Mouse (Mus musculus): ENCODE measurements around the gene Ulk3.
A peak's percentile ranks its signal among the peaks of the same experiment; 100 is the strongest.

The Ulk3 gene

DNA sequence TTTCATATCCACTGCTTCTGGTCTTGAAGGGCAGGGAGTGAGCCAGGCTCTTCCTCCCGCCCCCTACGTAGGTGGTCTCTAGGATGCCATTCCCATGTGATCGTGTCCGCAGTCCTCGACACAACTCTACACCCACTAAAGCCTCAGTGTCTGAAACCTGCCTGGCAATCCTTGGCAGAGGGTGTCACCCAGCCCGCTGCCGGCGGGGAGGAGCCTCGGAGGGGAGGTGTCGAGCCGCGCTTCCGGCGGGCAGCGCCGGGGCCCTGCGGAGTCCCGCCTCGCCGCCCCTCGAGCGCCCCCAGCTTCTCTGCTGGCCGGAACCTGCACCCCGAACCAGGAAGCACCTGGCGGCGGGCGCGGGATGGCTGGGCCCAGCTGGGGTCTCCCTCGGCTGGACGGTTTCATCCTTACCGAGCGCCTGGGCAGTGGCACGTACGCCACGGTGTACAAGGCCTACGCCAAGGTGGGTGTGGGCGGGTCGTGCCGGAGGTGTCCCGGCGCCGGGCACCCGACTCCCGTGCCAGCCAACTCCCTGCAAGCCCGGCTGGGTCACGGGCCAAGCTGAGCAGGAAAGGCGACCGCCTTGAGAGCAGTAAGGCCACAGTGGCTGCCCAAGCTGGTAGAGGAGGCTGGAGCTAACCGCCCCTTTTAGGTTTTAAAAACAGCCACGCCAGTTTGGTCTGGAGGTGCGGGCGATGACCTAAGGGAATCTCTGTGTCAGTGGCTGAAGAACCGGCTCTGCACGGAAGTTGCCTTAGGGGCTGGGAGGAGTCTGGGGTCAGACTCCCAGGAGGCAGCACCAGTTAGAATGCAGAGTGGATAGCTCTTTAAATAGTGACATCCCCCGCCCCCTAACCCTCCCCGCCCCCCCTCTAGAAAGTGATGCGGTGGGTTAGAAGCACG is at the start of gene Ulk3:
TSS of gene Ulk3 (plus strand) at position 229 of the 903 bp plus-strand sequence.
- peak; percentile 91 for DNase-seq

DNA sequence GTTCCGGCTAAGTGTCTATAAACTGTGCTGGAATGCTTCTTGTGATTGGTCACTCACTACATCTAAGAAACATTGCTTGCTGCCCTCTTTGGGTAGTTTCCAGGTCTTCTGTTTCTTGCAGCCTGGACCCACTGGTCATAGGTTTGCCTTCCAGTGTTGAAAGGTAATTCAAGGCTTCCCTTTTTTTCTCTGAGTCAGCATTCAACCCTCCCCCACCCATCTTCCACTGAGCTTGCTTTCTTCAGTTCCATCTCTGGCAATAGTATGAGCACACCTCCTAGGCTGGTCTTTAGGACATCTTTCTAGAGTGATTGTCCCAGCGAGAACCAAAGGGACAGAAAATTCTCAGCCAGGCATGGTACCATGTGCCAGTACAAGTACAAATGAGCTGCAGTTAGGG is 49.7 kb upstream of the Ulk3 start:
- DNase-seq, result no peak

DNA sequence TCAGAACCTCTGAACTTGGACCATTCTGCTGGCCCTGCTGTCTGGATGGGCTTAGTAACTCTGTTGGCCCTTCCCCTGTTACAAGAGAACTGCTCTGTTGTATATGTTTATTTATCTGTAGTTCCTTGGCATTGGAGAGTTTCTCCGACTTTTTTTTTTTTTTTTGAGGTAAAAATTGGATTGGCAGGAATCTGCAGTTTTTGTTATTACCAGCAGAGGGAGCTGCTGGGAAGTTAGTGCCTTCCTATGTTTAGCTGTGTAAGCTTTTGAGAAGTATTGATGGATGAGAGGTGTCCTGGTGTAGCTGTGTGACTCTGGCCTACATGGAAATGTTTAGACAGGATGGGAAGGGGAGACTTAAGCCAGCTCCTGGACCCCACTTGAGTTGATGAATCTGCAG is 47.9 kb upstream of the Ulk3 start:
- DNase-seq, result no peak

DNA sequence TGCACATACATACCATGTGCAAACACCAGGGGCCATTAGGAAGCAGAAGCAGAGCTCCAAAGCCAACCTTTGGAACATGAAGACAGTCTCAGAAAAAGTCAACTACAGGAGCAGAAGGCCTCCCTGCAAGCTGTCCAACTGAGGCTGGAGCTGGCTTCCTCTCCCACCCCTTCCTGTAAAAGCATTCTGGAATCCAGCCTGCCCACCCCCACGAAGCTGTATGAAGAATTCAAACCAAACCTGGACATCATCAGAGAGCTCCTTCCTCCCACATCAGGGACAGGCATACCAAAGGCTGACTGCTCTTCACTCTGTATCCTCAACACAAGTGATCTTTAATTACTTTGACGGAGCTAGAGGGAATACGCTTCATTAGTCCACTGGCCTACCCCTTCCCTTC is 45.3 kb upstream of the Ulk3 start:
- no peak for DNase-seq

DNA sequence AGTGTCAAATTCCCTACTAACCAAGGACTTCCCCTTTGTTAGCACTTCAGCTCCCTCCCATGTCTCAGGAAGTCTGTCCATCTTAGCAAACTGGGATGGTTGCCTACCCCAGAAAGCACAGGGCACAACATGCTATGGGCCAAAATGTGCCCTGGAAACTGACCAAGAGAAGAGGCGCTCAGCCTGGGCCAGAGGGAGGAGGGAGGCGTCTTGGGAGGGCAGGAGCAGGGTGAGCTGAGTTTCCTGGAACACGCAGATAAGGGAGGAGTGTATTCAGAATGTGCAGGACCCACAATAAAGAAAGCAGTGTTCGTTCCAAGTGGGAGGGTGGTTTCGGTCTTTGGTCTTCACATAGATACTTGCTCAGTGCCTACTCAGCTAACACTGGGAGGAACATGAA is 42.0 kb upstream of the Ulk3 start:
- no peak for DNase-seq

DNA sequence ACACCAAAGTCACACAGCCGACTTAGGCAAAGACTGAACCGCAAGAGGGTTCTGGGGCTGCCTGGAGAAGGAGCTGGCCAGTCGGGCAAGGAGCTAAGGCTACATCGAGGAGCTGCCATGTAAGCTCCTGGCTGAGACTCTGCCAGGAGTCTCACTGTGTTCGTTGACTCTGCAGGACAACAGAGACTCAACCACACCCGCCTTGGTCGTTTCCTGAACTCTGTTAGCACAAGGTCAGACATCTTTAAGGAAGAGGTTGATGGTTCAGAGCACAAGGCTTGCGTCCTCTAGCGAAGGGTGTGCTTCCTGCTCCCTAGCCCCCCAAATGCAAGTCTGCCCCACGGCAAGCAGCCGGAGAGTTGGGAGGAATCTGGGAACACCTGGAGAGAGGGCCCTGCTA is 41.4 kb upstream of the Ulk3 start:
- no peak for DNase-seq

DNA sequence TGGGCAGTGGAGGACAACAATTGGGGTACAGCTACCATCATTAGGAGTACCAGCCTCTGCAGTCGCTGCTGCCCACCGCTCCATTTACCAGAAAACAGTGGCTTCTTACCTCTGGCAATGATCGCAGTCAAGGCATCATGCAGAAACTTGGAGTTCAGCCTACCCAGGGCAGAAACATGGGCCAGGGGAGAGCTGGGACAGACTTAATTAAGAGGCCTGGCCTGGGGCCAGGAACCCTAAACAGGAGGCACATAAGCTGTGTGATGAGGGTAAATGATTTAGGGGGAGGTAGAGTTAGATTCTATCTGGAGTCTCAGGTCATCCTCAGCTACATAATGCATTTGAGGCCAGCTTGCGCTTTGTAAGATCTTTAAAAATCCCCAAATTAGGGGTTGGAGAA is 40.1 kb upstream of the Ulk3 start:
- no peak for DNase-seq

DNA sequence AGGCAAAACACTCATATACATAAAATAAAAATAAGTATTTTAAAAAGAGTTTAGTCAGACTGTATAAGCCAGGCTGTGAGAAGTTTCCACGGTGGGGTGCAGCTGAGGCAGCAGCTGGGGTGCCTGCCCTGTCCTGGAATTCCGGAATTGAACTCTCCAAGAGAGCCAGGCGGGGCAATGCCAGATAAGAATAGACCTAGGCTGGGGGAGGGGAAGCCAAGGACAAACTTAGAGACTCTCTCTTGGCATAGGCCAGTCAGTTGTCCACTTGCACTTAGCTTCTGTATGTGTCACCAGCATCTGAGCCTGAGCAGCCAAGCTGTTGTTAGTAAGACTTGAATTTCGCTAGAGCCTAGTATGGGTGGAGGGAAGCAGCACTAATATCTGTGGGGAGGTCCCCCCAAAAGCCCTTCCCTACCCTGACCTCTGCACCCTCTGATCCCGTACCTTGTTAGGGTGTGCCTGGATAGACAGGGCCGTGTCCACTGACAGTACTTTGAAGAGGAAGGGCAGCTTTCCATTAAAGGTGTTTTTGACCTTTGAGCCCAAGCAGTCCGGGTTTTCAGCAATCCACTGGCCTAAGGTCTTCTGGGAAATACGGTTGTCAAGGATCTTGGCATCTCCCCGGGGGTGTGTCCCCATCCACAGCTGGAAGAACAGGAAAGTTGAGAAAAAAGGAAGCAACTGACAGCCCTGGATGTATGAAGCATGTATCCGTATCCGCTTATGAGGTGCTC is 39.0 kb upstream of the Ulk3 start:
- no peak for DNase-seq

DNA sequence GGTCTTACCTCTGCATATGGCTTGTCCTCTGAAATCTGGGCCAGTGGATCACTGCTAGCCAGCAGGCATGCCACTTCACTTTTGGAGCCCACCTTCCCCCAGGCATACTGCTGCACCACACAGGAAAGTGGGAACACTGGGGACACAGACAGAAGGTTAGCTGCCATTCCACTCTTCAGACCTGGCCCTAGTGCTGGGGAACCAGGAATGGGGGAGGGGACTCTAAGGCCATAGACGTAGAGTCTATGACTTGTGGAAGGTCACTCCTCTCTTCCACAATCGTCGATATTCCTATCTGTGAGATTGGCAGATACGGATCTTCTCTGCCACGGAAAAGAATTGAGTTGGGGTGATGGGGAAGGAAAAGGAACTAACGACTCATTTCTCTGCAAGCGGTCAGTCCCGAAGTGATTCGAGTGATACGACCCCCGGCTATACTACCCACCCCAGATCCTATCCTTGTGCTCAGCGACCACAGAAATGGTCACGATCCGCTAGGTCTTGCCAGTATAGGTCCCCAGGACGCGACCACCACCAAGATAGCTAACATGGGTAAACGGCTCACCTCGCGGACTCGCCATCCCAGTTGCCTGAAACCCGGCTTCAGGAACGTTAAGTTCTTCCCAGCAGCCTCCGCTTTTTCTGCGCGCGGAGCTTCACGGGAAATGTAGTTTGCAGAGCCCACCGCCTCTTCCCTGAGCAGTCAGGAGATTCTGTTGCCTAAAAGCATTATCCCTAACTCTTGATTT is 36.9 kb upstream of the Ulk3 start, which contains the start of gene Mpi:
TSS of gene Mpi (minus strand) at position 625 of the 749 bp plus-strand sequence.
- peak; percentile 58 for DNase-seq

DNA sequence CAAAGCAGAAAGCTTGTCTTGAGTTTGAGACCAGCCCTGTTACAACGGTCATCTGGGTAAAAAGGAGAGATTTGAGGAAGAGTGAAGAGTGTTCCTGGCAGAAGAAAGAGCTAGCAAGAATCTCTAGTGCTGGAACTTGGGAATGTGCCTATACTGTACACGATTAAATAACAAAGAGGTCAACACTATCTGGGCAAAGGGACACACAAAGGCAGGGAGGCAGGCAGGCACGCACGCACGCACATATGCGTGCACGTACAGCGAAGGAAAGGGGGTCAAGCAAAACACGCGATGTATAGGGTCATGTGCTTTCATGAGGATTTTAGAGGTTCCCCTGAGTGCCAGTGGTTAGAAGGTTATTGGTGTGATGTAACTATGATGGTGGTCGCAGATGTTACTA is 36.1 kb upstream of the Ulk3 start:
- DNase-seq, result no peak

DNA sequence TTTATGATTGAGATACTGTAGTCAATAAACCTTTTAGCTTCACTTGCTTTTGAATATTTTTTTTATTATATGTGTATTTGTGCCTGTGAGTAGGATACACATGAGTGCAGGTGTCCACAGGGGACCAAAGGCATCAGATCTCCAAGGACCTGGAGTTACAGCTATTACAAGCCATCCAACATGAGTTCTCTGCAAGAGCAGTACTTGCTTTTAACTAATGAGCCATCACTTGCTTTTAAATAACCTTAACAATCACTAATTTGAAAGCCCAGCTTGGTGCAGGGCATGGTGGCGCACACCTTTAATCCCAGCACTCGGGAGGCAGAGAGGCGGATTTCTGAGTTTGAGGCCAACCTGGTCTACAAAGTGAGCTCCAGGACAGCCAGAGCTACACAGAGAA is 34.5 kb upstream of the Ulk3 start:
- DNase-seq, result no peak

DNA sequence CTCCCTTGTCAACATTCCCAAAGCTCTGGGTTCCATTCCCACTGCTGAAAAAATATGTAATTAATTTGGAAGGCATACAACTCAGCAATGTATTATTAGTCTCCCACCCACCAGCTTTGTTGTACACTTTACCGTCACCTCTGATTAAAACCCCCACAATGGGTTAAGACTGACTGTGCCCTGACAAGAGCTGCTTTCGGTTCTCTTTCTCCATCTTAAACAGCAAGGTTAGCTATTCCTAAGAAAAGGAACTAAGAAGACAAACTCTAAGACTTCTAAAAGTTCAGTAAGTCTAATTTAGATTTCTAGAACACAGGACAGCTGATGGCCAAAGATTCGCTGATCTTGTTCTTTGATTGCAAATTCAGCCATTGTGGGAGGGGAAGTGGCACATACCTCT is 32.0 kb upstream of the Ulk3 start:
- no peak for DNase-seq

DNA sequence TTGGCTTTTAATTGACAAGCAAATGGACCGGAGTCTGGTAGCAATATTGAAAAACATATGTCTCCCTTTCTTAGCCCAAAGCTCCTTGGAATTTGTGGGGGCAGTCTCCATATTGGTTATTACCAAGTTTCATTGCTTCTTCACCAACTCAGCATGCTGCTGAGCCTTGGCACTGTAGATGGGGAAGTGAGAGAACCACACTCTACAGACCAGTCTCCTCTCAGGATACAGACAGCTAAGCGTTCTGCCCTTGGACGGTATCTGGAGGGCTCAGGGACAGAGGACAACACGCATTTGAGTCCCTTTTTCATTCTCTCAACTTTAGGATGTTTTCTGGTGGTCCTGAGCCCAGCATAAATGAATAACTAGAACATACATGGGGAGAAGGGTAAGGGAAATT is 30.6 kb upstream of the Ulk3 start:
- DNase-seq, result no peak

DNA sequence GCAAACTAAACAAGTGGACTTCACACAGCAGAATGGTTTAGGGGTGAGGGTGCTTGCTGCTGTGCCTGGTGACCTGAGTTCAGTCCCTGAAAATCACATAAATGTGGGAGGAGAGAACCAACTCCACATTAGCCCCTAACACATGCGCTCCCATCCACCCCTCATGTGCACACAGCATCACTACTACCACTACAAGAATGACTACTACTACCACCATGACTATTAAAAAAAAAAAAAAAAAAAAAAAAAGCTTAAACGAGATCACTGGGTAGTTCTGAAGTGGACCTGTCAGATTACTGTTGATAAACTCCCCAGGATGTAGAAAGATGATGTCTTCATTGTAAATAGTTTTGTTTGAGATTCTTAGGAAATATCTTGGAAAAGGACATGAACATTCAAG is 29.7 kb upstream of the Ulk3 start:
- DNase-seq, result no peak

DNA sequence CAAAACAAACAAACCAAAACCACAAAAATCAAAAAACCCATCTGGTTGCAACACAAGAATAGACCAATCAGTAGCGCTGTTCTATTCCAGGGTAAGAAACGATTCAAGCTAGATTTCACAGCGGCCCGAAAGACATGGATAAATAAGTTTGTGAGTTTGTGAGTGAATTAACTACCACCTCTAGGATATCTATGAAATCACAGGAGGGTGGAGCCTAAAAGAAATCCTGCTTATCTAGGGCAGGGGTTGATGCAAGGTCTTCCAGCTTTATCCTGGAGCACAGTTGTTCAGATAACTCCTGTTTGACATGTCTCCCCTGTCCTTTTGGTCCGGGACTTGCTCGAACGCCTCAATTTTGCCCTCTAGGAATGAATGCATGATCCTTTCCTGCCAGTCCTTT is 29.0 kb upstream of the Ulk3 start:
- no peak for DNase-seq

DNA sequence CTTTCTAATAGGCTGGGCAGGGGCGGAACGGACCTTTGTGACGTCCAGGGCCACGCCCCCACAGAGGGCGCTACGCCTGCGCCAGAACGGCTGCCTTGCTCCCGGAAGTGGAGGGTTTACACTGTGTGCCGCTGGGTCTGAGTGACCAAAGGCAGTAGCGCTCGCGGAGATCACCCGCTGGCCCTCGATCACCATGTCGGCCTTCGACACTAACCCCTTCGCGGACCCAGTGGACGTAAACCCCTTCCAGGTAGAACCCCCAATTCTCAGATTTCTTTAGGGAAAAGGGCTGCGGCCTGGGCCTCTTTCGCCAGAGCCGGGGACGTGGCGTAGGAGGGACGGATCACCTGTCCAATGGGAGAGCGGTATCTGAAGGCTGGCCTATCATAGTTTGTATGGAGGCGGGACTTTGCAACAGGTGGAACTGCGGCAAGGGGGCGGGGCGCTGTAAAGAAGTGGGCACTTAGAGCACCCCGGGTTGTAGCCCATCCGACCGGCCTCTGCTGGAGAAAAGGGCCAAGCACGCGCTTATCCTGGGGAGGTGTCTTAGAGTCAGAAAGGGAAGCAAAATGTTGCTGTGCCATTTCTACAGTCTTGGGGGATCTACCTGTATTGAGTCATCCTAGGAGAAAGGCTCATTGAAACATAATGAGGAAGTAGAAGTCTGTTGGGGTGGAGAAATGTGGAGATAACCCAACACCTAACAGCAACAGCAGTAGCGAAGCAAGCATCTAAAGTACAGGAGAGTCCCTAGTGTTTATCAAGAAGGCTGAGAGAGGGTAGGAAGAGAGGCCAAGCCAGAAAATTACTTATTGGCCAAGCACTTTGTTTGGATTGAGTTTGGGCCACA is 28.2 kb upstream of the Ulk3 start, which contains the start of gene Scamp2:
TSS of gene Scamp2 (plus strand) at position 83 of the 850 bp plus-strand sequence.
- DNase-seq, result peak; percentile 92

DNA sequence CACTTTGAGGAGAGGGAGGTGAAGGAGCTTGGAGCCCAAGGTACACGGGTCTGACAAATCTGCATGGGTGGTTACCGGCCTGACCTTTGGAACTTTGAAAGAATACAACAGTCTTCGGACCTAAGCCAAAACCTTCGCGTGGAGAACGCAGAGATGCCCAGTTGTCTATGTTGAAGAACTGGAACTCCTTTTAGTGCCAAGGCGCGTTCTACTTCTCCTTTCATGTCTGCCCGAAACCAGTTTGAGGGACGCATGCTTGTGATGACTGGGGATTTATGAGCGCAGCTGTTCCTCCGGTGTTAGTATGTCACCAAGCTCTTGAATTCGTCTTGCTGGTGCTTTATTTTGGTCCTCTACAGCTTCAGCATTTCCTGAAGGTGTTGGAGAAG is 27.5 kb upstream of the Ulk3 start:
- DNase-seq, result no peak

DNA sequence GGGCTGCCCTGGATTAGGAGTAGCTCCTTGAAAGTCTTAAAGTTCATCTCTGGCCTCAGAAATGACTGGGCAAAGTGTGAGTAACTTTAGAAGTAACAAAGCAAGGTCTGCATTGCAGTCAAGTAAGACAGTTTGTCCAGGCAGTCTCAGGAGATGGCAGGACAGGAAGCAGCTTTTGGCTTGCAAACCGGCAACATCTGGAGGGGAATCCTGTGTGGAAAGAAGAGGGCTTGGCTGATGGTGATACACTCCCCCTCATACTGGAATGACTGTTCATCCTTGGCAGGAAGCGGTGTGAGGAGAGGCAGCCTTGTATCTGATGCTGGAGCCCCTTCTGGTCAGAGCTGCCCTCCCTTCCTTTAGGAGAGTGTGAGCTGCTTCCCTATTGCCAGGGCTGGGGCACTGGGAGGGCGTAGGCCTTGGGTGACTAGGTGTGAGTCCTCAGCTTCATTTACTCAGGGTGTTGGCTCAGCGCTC is 26.3 kb upstream of the Ulk3 start:
- no peak for DNase-seq

DNA sequence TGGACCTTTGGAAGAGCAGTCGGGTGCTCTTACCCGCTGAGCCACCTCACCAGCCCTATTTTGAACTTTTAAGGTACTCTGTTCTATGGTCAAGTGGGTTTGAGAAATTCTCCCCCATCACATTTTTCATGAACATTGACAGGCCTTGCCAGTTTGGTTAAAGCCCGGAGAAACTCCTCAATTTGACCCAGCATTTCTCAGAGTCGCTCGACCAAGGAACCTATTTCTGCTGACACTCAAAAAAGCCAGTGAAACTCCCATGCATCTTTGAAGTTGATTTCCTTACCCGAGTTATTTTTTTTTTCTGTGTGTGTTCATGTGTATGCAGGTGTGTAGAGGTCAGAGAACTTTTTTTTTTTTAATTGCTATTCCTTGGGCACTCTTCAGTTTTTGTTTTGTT is 24.6 kb upstream of the Ulk3 start:
- DNase-seq, result no peak

DNA sequence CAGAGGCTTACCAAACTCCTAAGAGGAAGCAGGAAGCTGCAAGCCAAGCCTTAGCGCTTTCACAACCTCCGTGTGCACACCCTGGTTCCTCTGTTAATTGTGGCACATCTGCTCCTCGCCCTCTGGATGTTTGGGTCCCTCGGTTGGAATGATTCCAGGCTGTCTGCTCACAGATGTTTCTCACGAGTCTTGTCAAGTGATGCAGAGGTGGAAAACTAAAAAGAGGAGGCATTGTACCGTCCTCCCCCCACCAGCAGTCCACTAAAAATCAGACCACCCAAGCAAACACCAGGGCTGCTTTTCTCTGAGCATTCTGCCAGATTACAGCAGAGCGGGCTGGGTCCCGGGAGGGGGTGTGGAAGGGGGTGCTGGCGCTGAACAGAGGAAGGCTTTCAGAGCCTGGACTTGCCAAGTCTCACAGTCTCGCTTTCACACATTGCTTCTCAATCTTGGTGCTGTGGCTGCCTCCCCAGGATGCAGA is 23.5 kb upstream of the Ulk3 start:
- no peak for DNase-seq

DNA sequence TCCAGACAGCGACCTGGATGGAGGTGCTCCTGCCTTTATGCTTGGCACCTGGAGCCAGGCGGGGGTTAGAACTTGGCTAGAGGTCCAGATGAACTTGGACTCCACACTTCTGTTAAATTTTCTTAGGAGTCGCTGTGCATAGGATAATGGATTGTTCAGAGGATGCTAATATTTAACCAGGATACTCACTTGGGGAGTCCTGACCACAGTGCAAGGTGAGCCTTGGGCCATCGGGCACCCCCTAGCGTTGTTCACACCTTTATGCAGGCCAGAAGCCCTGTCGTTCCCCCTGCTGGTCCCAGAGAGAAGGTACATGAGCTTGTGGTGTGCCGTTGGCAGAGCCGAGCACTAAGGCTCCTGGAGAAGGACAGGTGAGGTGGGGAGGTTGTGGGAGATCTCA is 22.4 kb upstream of the Ulk3 start:
- no peak for DNase-seq

DNA sequence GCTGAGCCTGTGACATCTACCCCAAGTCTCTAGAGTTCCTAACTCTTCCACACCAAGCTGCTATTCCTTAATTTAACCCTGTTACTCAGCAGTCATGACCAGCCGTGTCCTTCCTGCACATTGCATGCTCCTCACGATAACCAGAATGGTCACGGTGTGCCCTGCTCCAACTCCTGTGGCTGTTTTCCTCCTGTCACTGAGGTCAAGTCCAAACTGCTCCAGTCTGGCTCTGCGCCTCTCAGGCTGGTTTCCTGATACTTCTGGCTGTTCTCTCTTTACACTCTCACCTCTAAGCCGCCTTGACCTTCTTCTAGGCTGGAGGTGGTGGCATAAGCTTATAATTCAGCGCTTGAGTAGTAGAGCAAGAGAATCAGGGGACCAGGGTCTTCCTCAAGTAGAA is 20.8 kb upstream of the Ulk3 start:
- DNase-seq, result no peak
